Mouse (Mus musculus): ENCODE measurements at regions not wholly inside any gene's neighbourhood (a gene's known extent, or its start where the extent isn't known, plus 50 kb on each side); places are given as distances from the start of the nearest gene placed in this dataset.

GRCm38 (mm10) chr15:87994546-87994945 is 450.4 kb downstream of the Fam19a5 start:
- H3K4me1 ChIP-seq (ENCODE audit: control insufficient read depth, insufficient read depth, low read length) = no peaks in the 10 kb centered on the region
- no peak overlapping the region for H3K27ac ChIP-seq (ENCODE audit: insufficient read depth, low read length)
- TF ChIP-seq POLR2A (IDR thresholded peaks at IDR 0.05; ENCODE audit: extremely low read depth, insufficient read depth, low read length) (no peak), CTCF (IDR thresholded peaks at IDR 0.05; ENCODE audit: extremely low read depth, insufficient read depth, low read length) (no peak)
- H3K4me3 ChIP-seq (ENCODE audit: insufficient read depth, low read length) = no peak overlapping the region

- H3K4me1 ChIP-seq (ENCODE audit: control insufficient read depth, insufficient read depth, low read length) = no peaks in the 10 kb centered on the region
- TF ChIP-seq CTCF (IDR thresholded peaks at IDR 0.05; ENCODE audit: extremely low read depth, insufficient read depth, low read length) (no peak), POLR2A (IDR thresholded peaks at IDR 0.05; ENCODE audit: extremely low read depth, insufficient read depth, low read length) (no peak)
- no peak overlapping the region for H3K4me3 ChIP-seq (ENCODE audit: insufficient read depth, low read length)
- no peak overlapping the region for H3K27ac ChIP-seq (ENCODE audit: insufficient read depth, low read length)
These were observed 473.0 kb downstream of the Fam19a5 start for GRCm38 (mm10) chr15:88017076-88017475.

DNA sequence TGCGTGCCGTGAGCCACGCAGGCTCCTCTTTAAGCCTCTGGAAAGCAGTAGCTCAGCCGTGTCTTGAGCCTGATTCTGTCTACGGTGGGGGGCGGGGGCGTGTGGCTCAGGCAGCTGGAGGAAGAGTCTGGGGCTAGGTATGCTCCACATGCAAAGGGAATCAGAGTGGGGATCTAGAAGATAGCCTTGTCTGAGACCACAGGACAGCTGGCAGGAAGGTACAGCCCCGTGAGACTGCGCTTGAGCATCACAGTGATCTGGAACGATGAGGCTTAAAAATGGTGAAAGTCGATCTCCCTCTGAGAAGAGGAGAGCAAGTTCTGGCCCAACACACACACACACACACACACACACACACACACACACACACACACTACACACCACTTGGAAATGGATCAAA is 488.7 kb downstream of the Fam19a5 start:
- TF ChIP-seq CTCF (IDR thresholded peaks at IDR 0.05; ENCODE audit: extremely low read depth, insufficient read depth, low read length) (no peak), POLR2A (IDR thresholded peaks at IDR 0.05; ENCODE audit: extremely low read depth, insufficient read depth, low read length) (no peak)
- no peak overlapping the region for H3K4me3 ChIP-seq (ENCODE audit: insufficient read depth, low read length)
- no peaks in the 10 kb centered on the region for H3K4me1 ChIP-seq (ENCODE audit: control insufficient read depth, insufficient read depth, low read length)
- no peak overlapping the region for H3K27ac ChIP-seq (ENCODE audit: insufficient read depth, low read length)

DNA sequence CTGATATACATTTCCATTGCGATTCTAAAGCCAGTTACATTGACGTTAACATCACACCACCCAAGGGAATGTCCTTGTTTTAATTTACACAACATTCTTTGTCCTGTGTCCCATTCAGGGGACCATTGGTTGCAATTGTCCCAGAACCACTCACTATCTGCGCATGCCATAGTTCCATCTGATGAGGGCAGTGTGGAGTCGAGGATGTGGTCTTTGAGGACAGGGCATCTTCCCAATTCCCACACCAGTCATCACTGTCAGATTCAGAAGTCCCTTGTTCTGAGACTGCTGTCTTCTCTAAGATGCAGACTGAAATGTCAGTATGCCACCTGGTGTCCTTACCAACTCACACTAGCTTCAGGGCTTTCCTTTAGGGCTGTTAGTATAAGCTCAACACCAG is 489.6 kb downstream of the Fam19a5 start:
- Histone ChIP-seq H3K4me1 (ENCODE audit: control insufficient read depth, insufficient read depth, low read length) (no peaks in the 10 kb centered on the region), H3K4me3 (ENCODE audit: insufficient read depth, low read length) (no peak overlapping the region), H3K27ac (ENCODE audit: insufficient read depth, low read length) (no peak overlapping the region)
- TF ChIP-seq POLR2A (IDR thresholded peaks at IDR 0.05; ENCODE audit: extremely low read depth, insufficient read depth, low read length) (no peak), CTCF (IDR thresholded peaks at IDR 0.05; ENCODE audit: extremely low read depth, insufficient read depth, low read length) (0 out of 2 replicates have a peak, but pooled peaks have one; percentile 31)

DNA sequence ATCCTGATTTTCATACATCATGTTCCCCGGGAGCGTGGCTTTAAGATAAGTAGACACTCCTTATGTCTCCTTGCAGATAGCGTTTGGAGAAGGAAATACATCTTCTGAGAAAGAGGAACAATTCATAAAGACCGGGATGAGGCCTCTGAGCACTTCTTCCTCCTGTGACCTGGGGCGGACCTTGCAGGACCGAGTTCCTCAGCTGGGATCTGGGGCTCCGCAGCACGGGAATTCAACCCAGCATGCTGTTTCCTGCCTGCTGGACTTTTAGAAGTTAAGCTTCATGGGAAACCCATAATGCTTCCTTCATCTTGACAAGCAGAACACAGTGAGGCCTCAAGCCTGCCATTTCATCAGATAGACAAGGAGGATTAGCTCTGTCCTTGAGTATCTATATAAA is 491.4 kb downstream of the Fam19a5 start:
- no peaks in the 10 kb centered on the region for H3K4me1 ChIP-seq (ENCODE audit: control insufficient read depth, insufficient read depth, low read length)
- H3K4me3 ChIP-seq (ENCODE audit: insufficient read depth, low read length) = no peak overlapping the region
- TF ChIP-seq CTCF (IDR thresholded peaks at IDR 0.05; ENCODE audit: extremely low read depth, insufficient read depth, low read length) = no peak
- no peak for TF ChIP-seq POLR2A (IDR thresholded peaks at IDR 0.05; ENCODE audit: extremely low read depth, insufficient read depth, low read length)
- no peak overlapping the region for H3K27ac ChIP-seq (ENCODE audit: insufficient read depth, low read length)

- H3K27ac ChIP-seq (ENCODE audit: insufficient read depth, low read length) = no peak overlapping the region
- H3K4me3 ChIP-seq (ENCODE audit: insufficient read depth, low read length) = no peak overlapping the region
- no peaks in the 10 kb centered on the region for H3K4me1 ChIP-seq (ENCODE audit: control insufficient read depth, insufficient read depth, low read length)
- TF ChIP-seq POLR2A (IDR thresholded peaks at IDR 0.05; ENCODE audit: extremely low read depth, insufficient read depth, low read length) (no peak), CTCF (IDR thresholded peaks at IDR 0.05; ENCODE audit: extremely low read depth, insufficient read depth, low read length) (no peak)
These were observed 492.3 kb downstream of the Fam19a5 start for GRCm38 (mm10) chr15:88036146-88037000.

DNA sequence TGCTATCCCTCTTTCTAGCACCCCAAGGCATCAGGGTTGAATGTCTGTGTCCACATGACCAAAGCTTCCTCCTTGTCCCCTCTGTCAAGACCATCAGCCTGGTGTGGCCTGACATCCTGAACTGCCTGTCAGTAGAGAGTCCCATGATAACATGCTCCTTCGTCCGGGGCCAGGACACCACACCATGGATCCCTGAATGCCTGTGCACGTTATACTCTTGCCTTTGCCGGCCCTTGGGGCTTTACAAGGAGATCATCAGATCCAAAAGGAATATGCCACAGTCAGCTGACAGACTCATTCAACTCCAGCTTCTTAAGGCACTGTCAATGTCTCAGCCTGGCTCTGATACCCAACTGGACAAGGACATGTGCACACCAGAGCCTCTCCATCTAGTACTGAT is 493.5 kb downstream of the Fam19a5 start:
- Histone ChIP-seq H3K27ac (ENCODE audit: insufficient read depth, low read length) (no peak overlapping the region), H3K4me1 (ENCODE audit: control insufficient read depth, insufficient read depth, low read length) (no peaks in the 10 kb centered on the region), H3K4me3 (ENCODE audit: insufficient read depth, low read length) (no peak overlapping the region)
- no peak for TF ChIP-seq CTCF (IDR thresholded peaks at IDR 0.05; ENCODE audit: extremely low read depth, insufficient read depth, low read length)
- no peak for TF ChIP-seq POLR2A (IDR thresholded peaks at IDR 0.05; ENCODE audit: extremely low read depth, insufficient read depth, low read length)

DNA sequence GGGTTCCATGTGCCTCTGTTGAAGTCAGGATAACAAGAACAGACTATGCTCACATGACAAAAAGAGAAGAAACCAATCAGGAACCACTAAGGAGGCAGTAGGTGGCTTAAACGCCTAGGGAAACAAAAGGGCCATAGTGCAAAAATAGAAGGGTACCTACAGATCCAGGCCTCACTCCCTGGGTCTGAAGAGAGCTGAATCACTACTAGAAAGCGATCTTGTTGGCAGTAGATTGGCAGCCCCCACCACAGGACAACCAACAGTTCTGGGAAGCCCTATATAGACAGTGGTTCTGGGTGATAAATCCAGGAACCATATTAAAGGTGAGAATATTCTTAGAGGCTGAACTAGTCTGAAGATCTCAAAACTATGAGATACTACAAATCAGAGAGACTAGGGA is 498.7 kb downstream of the Fam19a5 start:
- Histone ChIP-seq H3K4me1 (ENCODE audit: control insufficient read depth, insufficient read depth, low read length) (no peaks in the 10 kb centered on the region), H3K4me3 (ENCODE audit: insufficient read depth, low read length) (no peak overlapping the region), H3K27ac (ENCODE audit: insufficient read depth, low read length) (no peak overlapping the region)
- no peak for TF ChIP-seq POLR2A (IDR thresholded peaks at IDR 0.05; ENCODE audit: extremely low read depth, insufficient read depth, low read length)
- TF ChIP-seq CTCF (IDR thresholded peaks at IDR 0.05; ENCODE audit: extremely low read depth, insufficient read depth, low read length) = no peak

GRCm38 (mm10) chr15:88058071-88058470 is 514.0 kb downstream of the Fam19a5 start:
- Histone ChIP-seq H3K27ac (ENCODE audit: insufficient read depth, low read length) (no peak overlapping the region), H3K4me3 (ENCODE audit: insufficient read depth, low read length) (no peak overlapping the region), H3K4me1 (ENCODE audit: control insufficient read depth, insufficient read depth, low read length) (no peaks in the 10 kb centered on the region)
- TF ChIP-seq POLR2A (IDR thresholded peaks at IDR 0.05; ENCODE audit: extremely low read depth, insufficient read depth, low read length) (no peak), CTCF (IDR thresholded peaks at IDR 0.05; ENCODE audit: extremely low read depth, insufficient read depth, low read length) (no peak)

- Histone ChIP-seq H3K4me1 (ENCODE audit: control insufficient read depth, insufficient read depth, low read length) (no peaks in the 10 kb centered on the region), H3K27ac (ENCODE audit: insufficient read depth, low read length) (no peak overlapping the region), H3K4me3 (ENCODE audit: insufficient read depth, low read length) (no peak overlapping the region)
- TF ChIP-seq CTCF (IDR thresholded peaks at IDR 0.05; ENCODE audit: extremely low read depth, insufficient read depth, low read length) (no peak), POLR2A (IDR thresholded peaks at IDR 0.05; ENCODE audit: extremely low read depth, insufficient read depth, low read length) (no peak)
These were observed 516.8 kb downstream of the Fam19a5 start for GRCm38 (mm10) chr15:88060935-88061334.

Measured in cortical plate, adult 2 months (tissue).